In genomic region chr19:6671696-6672095, GRCm38 (mm10) we compare ENCODE assay signal across 17 mouse cellular contexts.
A peak's percentile ranks its signal among the peaks of the same experiment; 100 is the strongest.
DNase-seq lines count a peak whose midpoint lies in the region; ATAC-seq and TF ChIP-seq lines count a peak whose summit lies in the region.
"Had no signal": no experiment of that assay in that cellular context is flagged by ENCODE, and none has a peak within 500 bp of the region (broad histone marks: within the 10 kb centered on the region; RNA-seq: fewer than 3 reads in every experiment).

No protein-coding gene starts in this region.

- H3K36me3 ChIP-seq in E14TG2a.4 (ENCODE audit: insufficient read depth, low read length) = peaks cover 20% of the 10 kb centered on the region
- H3K36me3 ChIP-seq in forebrain, embryonic 10.5 days (replicated peaks) = no peaks in the 10 kb centered on the region
- no peaks in the 10 kb centered on the region for H3K36me3 ChIP-seq in midbrain, postnatal 0 days (ENCODE audit: insufficient read depth, low read length)
- H3K36me3 ChIP-seq in lung, postnatal 0 days (ENCODE audit: insufficient read depth, low read length) = no peaks in the 10 kb centered on the region
- H3K36me3 ChIP-seq: embryonic facial prominence, embryonic 13.5 days; limb, embryonic 12.5 days had no signal

- TF ChIP-seq CTCF in E14TG2a.4 (conservative IDR thresholded peaks at IDR 0.05; ENCODE audit: low read length) = no peak
- no peak for TF ChIP-seq CTCF in midbrain, postnatal 0 days (IDR thresholded peaks at IDR 0.05)
- TF ChIP-seq CTCF in lung, postnatal 0 days (IDR thresholded peaks at IDR 0.05) = no peak

- H3K4me1 ChIP-seq in E14TG2a.4 (replicated peaks; ENCODE audit: low read depth, low read length) = peaks cover 90% of the 10 kb centered on the region
- H3K4me1 ChIP-seq in forebrain, embryonic 10.5 days = peaks cover 12% of the 10 kb centered on the region
- peaks cover 3% of the 10 kb centered on the region; the same call in 1 of the 2 replicates for H3K4me1 ChIP-seq in midbrain, postnatal 0 days (ENCODE audit: insufficient read depth, low read length)
- H3K4me1 ChIP-seq in lung, postnatal 0 days (ENCODE audit: insufficient read depth, low read depth, low read length) = no peaks in the 10 kb centered on the region
- H3K4me1 ChIP-seq: embryonic facial prominence, embryonic 13.5 days; limb, embryonic 12.5 days had no signal

- H3K9me3 ChIP-seq in E14TG2a.4 (ENCODE audit: low read length) = no peaks in the 10 kb centered on the region; the same call in 1 of the 2 replicates
- no peaks in the 10 kb centered on the region for H3K9me3 ChIP-seq in forebrain, embryonic 10.5 days
- H3K9me3 ChIP-seq in midbrain, postnatal 0 days (ENCODE audit: low read length) = no peaks in the 10 kb centered on the region
- H3K9me3 ChIP-seq in lung, postnatal 0 days (ENCODE audit: low read length) = no peaks in the 10 kb centered on the region
- H3K9me3 ChIP-seq: embryonic facial prominence, embryonic 13.5 days; forebrain, embryonic 13.5 days; limb, embryonic 12.5 days had no signal

- DNase-seq in cerebellum, postnatal 14 days = peak; percentile 41 to 45
- peak; percentile 61 for DNase-seq in layer of hippocampus, adult 9-10 months (ENCODE audit: low spot score)
- peak; percentile 70 to 92 for DNase-seq in left cerebral cortex, postnatal 25 days (ENCODE audit: low spot score in 2 of 2)
- no peak for DNase-seq in forebrain, embryonic 10.5 days (ENCODE audit: extremely low spot score, low spot score)
- no peak for DNase-seq in midbrain, postnatal 0 days (ENCODE audit: low spot score)
- DNase-seq in spleen, postnatal 14 days (ENCODE audit: low spot score in 2 of 2) = no peak
- no peak for DNase-seq in lung, postnatal 0 days (ENCODE audit: low spot score)
- DNase-seq: adrenal gland, adult 2 months; heart, adult 11 months; liver, postnatal 0 days; thymus, postnatal 25 days had no signal

- no peaks in the 10 kb centered on the region for H3K27me3 ChIP-seq in E14TG2a.4 (ENCODE audit: insufficient read depth, low read length)
- no peaks in the 10 kb centered on the region for H3K27me3 ChIP-seq in forebrain, embryonic 10.5 days (ENCODE audit: poor library complexity, severe bottlenecking)
- H3K27me3 ChIP-seq in midbrain, postnatal 0 days (ENCODE audit: insufficient read depth, low read length) = no peaks in the 10 kb centered on the region
- no peaks in the 10 kb centered on the region for H3K27me3 ChIP-seq in lung, postnatal 0 days (replicated peaks; ENCODE audit: insufficient read depth, low read length)
- H3K27me3 ChIP-seq: embryonic facial prominence, embryonic 13.5 days; forebrain, embryonic 13.5 days; limb, embryonic 12.5 days had no signal

- H3K4me3 ChIP-seq in E14TG2a.4 (replicated peaks; ENCODE audit: low read length) = 0 out of 2 replicates have a peak overlapping the region, but pooled peaks have one; percentile 17
- no peak overlapping the region for H3K4me3 ChIP-seq in forebrain, embryonic 10.5 days
- H3K4me3 ChIP-seq in midbrain, postnatal 0 days (ENCODE audit: low read depth, low read length) = no peak overlapping the region
- no peak overlapping the region for H3K4me3 ChIP-seq in lung, postnatal 0 days (ENCODE audit: low read depth, low read length)
- H3K4me3 ChIP-seq: embryonic facial prominence, embryonic 13.5 days; forebrain, embryonic 13.5 days; limb, embryonic 12.5 days had no signal

- TF ChIP-seq EP300 in lung, postnatal 0 days (IDR thresholded peaks at IDR 0.05) = no peak

- H3K27ac ChIP-seq in forebrain, embryonic 10.5 days = no peak overlapping the region
- no peak overlapping the region for H3K27ac ChIP-seq in midbrain, postnatal 0 days (ENCODE audit: low read depth, low read length)
- no peak overlapping the region for H3K27ac ChIP-seq in lung, postnatal 0 days (ENCODE audit: low read length)
- H3K27ac ChIP-seq: embryonic facial prominence, embryonic 13.5 days; forebrain, embryonic 13.5 days; limb, embryonic 12.5 days had no signal

- 90% methylated on average over 6 of the region's 6 CpGs for WGBS in forebrain, embryonic 10.5 days
- WGBS in midbrain, postnatal 0 days = 82% methylated on average over 6 of the region's 6 CpGs
- WGBS in lung, postnatal 0 days = 73% methylated on average over 6 of the region's 6 CpGs

- ATAC-seq in midbrain, postnatal 0 days (ENCODE audit: low FRiP score) = no peak
- ATAC-seq in lung, postnatal 0 days = no peak
- ATAC-seq: forebrain, embryonic 13.5 days; intestine, embryonic 16.5 days; liver, postnatal 0 days; Patski had no signal

- H3K4me2 ChIP-seq in midbrain, postnatal 0 days (ENCODE audit: low read depth, low read length, poor library complexity, severe bottlenecking) = no peak overlapping the region
- no peak overlapping the region for H3K4me2 ChIP-seq in lung, postnatal 0 days (replicated peaks; ENCODE audit: low read depth, low read length)
- H3K4me2 ChIP-seq: embryonic facial prominence, embryonic 13.5 days; forebrain, embryonic 13.5 days; limb, embryonic 12.5 days had no signal

- H3K9ac ChIP-seq in midbrain, postnatal 0 days (replicated peaks; ENCODE audit: low read length, poor library complexity, severe bottlenecking) = no peak overlapping the region
- H3K9ac ChIP-seq in lung, postnatal 0 days (replicated peaks; ENCODE audit: low read depth) = no peak overlapping the region
- H3K9ac ChIP-seq: embryonic facial prominence, embryonic 13.5 days; forebrain, embryonic 13.5 days; limb, embryonic 12.5 days; liver, postnatal 0 days had no signal

- intact Hi-C loops in left cerebral cortex, postnatal 25 days (cut with DNase I) = no loop called here

Comparison
In these comparisons a context has a peak if more than half of its experiments do, and no peak if none do; other contexts are left out.
1. DNase-seq: peak in cerebellum, postnatal 14 days (2 of 2), layer of hippocampus, adult 9-10 months (single experiment) and left cerebral cortex, postnatal 25 days (2 of 2); none in forebrain, embryonic 10.5 days (single experiment), midbrain, postnatal 0 days (single experiment), spleen, postnatal 14 days (0 of 2) and lung, postnatal 0 days (single experiment).